Mouse (Mus musculus) left cerebral cortex, adult 18-20 months (tissue): ENCODE data around the gene Krt79. TPM values are rescaled to one million over a fixed set of nuclear protein-coding genes. Genes with fewer than 3 reads are reported as not detected.

ENCODE experiments used
- DNase-seq, 2 experiments: peaks; one replicate each; pipeline ENCODE4 v3.0.0; 2021 to 2022; ENCODE audit warnings: low spot score in 2 of 2, mixed read lengths in 1 of 2
- microRNA-seq, 2 experiments: library from miRNA; unstranded; fragments of <30 nt; microRNA quantifications; one replicate each; pipeline ENCODE4 v1.2.0; 2021
- total RNA-seq, 2 experiments: library from RNA; stranded (reverse); gene quantifications; 2 replicates each; pipeline ENCODE4 v1.2.3; 2021

Krt79 gene
- total RNA-seq, 2 experiments from 2014 or later, result not detected

- DNase-seq, result no peak
Observed at GRCm38 (mm10) chr15:101938600-101939308, 1.4 kb downstream of the Krt79 start.

GRCm38 (mm10) chr15:101933024-101933423, 7.1 kb downstream of the Krt79 start:
- DNase-seq, result no peak

DNA sequence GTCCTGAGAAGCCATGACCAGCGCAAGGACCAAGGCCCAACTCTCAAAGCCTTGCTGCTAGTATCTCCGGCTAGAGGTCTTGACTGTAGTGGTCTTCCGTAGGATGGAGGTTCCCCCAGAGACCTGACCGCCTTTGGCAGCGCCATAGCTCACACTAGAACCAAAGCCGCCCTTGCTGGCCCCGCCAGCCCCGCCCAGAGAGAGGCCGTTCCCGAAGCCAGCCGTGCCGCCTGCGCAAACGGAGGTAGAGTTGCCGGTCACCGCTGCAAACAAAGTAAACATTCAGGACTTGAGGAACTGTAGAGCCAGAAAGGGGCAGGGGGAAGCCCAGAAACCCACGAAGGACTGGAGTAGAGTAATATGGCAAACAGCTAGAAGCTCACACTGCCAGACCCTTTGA, 10.5 kb downstream of the Krt79 start:
- DNase-seq, result no peak

DNA sequence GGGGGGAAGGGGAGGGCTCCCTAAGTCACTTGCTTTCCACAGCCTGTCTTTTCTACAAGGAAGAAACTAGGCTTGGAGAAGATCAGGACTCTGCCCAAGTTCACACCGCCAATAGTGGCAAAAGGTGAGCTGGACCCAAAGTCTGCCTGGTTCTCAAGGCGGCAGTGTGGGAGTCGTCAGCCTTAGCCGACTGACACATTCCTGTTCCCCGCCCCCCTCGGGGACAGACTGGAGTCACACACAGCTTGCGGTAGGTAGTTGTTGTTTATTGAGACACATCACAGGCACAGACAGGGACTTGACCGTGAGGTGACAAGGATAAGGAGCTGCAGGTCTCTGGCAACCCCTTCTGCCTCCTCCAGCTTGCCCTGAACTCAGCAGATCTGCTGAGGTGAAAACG, 11.0 kb downstream of the Krt79 start:
- DNase-seq, result no peak

GRCm38 (mm10) chr15:101927340-101928080, 12.6 kb downstream of the Krt79 start:
- no peak for DNase-seq

GRCm38 (mm10) chr15:101925041-101925440, 15.1 kb downstream of the Krt79 start:
- no peak for DNase-seq

GRCm38 (mm10) chr15:101924635-101925034, 15.5 kb downstream of the Krt79 start, which contains the start of gene Krt4:
Krt4 (minus strand) TSS chr15:101924735.
- DNase-seq, result no peak

DNA sequence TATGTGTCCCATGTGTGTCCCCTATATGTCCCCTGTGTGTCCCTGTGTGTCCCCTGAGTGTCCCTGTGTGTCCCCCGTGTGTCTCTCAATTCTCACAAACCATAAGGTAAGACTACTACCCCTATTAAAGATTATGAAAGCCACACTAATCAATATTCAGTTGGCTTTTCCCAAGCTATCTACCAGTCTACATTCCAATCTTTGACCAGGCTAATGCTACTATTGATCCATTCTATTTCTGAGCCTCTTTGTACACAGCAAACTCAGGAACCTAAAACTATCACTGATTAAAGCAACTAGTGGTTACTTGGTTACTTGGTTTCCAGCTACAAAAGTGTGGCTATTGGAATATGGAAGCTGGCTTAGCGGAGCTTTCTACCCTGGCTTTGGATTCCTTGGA, 17.8 kb downstream of the Krt79 start:
- no peak for DNase-seq

- DNase-seq, result no peak
Observed at GRCm38 (mm10) chr15:101916072-101916471, 24.1 kb downstream of the Krt79 start.

- DNase-seq, result no peak
Observed at GRCm38 (mm10) chr15:101904849-101905248, 35.3 kb downstream of the Krt79 start.

GRCm38 (mm10) chr15:101902171-101903149, 37.7 kb downstream of the Krt79 start:
- no peak for DNase-seq

GRCm38 (mm10) chr15:101895216-101895615, 44.9 kb downstream of the Krt79 start:
- DNase-seq, result no peak

GRCm38 (mm10) chr15:101892820-101893219, 47.3 kb downstream of the Krt79 start, which contains the start of gene Krt76:
Krt76 (minus strand) TSS chr15:101892920.
- DNase-seq, result no peak

GRCm38 (mm10) chr15:101879776-101880175, 60.3 kb downstream of the Krt79 start:
- DNase-seq, result no peak

Small RNA genes lying within 50 kb of the gene (microRNA-seq; reads per million reads assigned to microRNA genes)
- gene Gm44356, result 0 reads per million in 2 experiments

Other genes starting within 250 kb of the Krt79 start
- gene Krt6a, start 246.0 kb downstream of the Krt79 start, total RNA-seq, result not detected
- gene Krt5, start 227.4 kb downstream of the Krt79 start, total RNA-seq, result not detected
- gene Krt71, start 197.2 kb downstream of the Krt79 start, total RNA-seq, result not detected
- not detected for gene Krt72, start 153.9 kb downstream of the Krt79 start, total RNA-seq
- 1 to 10 TPM; 1.7 TPM for gene Krt73, start 138.0 kb downstream of the Krt79 start, total RNA-seq
- gene Krt2, start 122.2 kb downstream of the Krt79 start, total RNA-seq, result under 1 TPM; 0.28 to 0.67 TPM
- gene Krt1, start 89.5 kb downstream of the Krt79 start, total RNA-seq, result 1 to 10 TPM; 1.7 to 2.6 TPM
- 10 to 100 TPM; 13.4 to 16.9 TPM for gene Krt77, start 70.6 kb downstream of the Krt79 start, total RNA-seq
- gene Krt76, start 47.4 kb downstream of the Krt79 start, total RNA-seq, result not detected
- gene Krt4, start 15.6 kb downstream of the Krt79 start, total RNA-seq, result not detected
- not detected for gene Krt78, start 14.0 kb upstream of the Krt79 start, total RNA-seq
- not detected for gene Krt8, start 64.2 kb upstream of the Krt79 start, total RNA-seq
- under 1 TPM in 1 of 2 experiments, not detected in 1; 0.26 TPM for gene Krt18, start 87.9 kb upstream of the Krt79 start, total RNA-seq
- gene Eif4b, start 133.4 kb upstream of the Krt79 start, total RNA-seq, result 100 to 1,000 TPM; 173 to 179 TPM
- gene Tns2, start 160.1 kb upstream of the Krt79 start, total RNA-seq, result 10 to 100 TPM; 16.0 to 21.8 TPM
- gene Spryd3, start 195.9 kb upstream of the Krt79 start, total RNA-seq, result 100 to 1,000 TPM; 153 to 163 TPM
- 10 to 100 TPM; 60.2 to 61.6 TPM for gene Igfbp6, start 204.0 kb upstream of the Krt79 start, total RNA-seq
- gene Soat2, start 210.2 kb upstream of the Krt79 start, total RNA-seq, result under 1 TPM in 1 of 2 experiments, not detected in 1; 0.30 TPM